Mouse (Mus musculus) MEL (cell line): ENCODE data around the gene Pi16. TPM values are rescaled to one million over a fixed set of nuclear protein-coding genes. Genes with fewer than 3 reads are reported as not detected.

Experiments
- DNase-seq: peaks from one replicate; pipeline ENCODE4 v3.0.0; 2011; ENCODE audit warnings: low read depth, low spot score
- H3K27ac ChIP-seq: 2 replicates; pipeline ENCODE4 v1.5.1; 2012; ENCODE audit warnings: low read depth, mild to moderate bottlenecking, control low read depth, low read length, moderate library complexity; ENCODE audit not compliant: control insufficient read depth
- H3K27me3 ChIP-seq, 2 experiments: fragments of 150-350 bp in 1 of 2; sonication (generic) in 1 of 2; 2 replicates each; pipeline ENCODE4 v1.6.1; 2012; ENCODE audit warnings: low read length in 2 of 2, mild to moderate bottlenecking in 2 of 2, improper control_type of control experiment in 1 of 2, moderate library complexity in 1 of 2; ENCODE audit not compliant: insufficient read depth in 2 of 2, control insufficient read depth in 1 of 2
- H3K36me3 ChIP-seq, 2 experiments: 2 replicates each; pipeline ENCODE4 v1.6.1; 2012 to 2014; ENCODE audit warnings: low read length in 2 of 2, improper control_type of control experiment in 1 of 2, inconsistent platforms in 1 of 2, mild to moderate bottlenecking in 1 of 2; ENCODE audit not compliant: insufficient read depth in 2 of 2, control insufficient read depth in 1 of 2
- H3K4me1 ChIP-seq, 2 experiments: fragments of 150-350 bp in 1 of 2; sonication (generic) in 1 of 2; 2 replicates each; pipeline ENCODE4 v1.6.1; 2012; ENCODE audit warnings: low read length in 2 of 2, improper control_type of control experiment in 1 of 2, mild to moderate bottlenecking in 1 of 2; ENCODE audit not compliant: insufficient read depth in 2 of 2, control insufficient read depth in 1 of 2
- H3K4me3 ChIP-seq, 2 experiments: fragments of 150-350 bp in 1 of 2; sonication (generic) in 1 of 2; 2 replicates each; pipeline ENCODE4 v1.5.1; 2012; ENCODE audit warnings: low read depth in 2 of 2, low read length in 2 of 2, mild to moderate bottlenecking in 2 of 2, moderate library complexity in 2 of 2, control low read depth in 1 of 2, improper control_type of control experiment in 1 of 2; ENCODE audit not compliant: control insufficient read depth in 1 of 2, insufficient read depth in 1 of 2
- H3K79me2 ChIP-seq: 2 replicates; pipeline ENCODE4 v1.6.1; 2012; ENCODE audit warnings: mild to moderate bottlenecking, low read length, moderate library complexity; ENCODE audit not compliant: control insufficient read depth, poor library complexity, insufficient read depth
- H3K9ac ChIP-seq: 2 replicates; pipeline ENCODE4 v1.6.1; 2012; ENCODE audit warnings: low read depth, mild to moderate bottlenecking, control low read depth, low read length, moderate library complexity; ENCODE audit not compliant: control insufficient read depth, poor library complexity, severe bottlenecking
- H3K9me3 ChIP-seq: fragments of 150-350 bp; sonication (generic); replicated peaks from 2 replicates; pipeline ENCODE4 v1.6.1; 2012; ENCODE audit warnings: mild to moderate bottlenecking, low read length, improper control_type of control experiment, moderate library complexity; ENCODE audit not compliant: insufficient read depth
- BHLHE40 ChIP-seq: IDR thresholded peaks from 2 replicates; pipeline ENCODE4 v1.6.1; 2012; ENCODE audit warnings: low read depth, mild to moderate bottlenecking, inconsistent platforms, low read length, improper control_type of control experiment, borderline replicate concordance
- CHD2 ChIP-seq: IDR thresholded peaks from 2 replicates; pipeline ENCODE4 v1.6.1; 2011; ENCODE audit warnings: low read length, improper control_type of control experiment
- E2F4 ChIP-seq: IDR thresholded peaks from 2 replicates; pipeline ENCODE4 v1.6.1; 2011; ENCODE audit warnings: low read depth, low read length, improper control_type of control experiment, borderline replicate concordance
- ELF1 ChIP-seq: IDR thresholded peaks from 2 replicates; pipeline ENCODE4 v1.6.1; 2014; ENCODE audit warnings: low read depth, mild to moderate bottlenecking, inconsistent platforms, low read length, improper control_type of control experiment, moderate library complexity
- EP300 ChIP-seq, 2 experiments: IDR thresholded peaks; 2 replicates each; pipeline ENCODE4 v1.6.1; 2011; ENCODE audit warnings: improper control_type of control experiment in 2 of 2, low read length in 2 of 2, low read depth in 1 of 2, mild to moderate bottlenecking in 1 of 2
- ETS1 ChIP-seq: IDR thresholded peaks from 2 replicates; pipeline ENCODE4 v1.6.1; 2012; ENCODE audit warnings: low read depth, mild to moderate bottlenecking, inconsistent platforms, low read length, improper control_type of control experiment, moderate library complexity
- GABPA ChIP-seq: IDR thresholded peaks from 2 replicates; pipeline ENCODE4 v1.6.1; 2012; ENCODE audit warnings: low read depth, mild to moderate bottlenecking, inconsistent platforms, low read length, improper control_type of control experiment, moderate library complexity
- GATA1 ChIP-seq: IDR thresholded peaks from 2 replicates; pipeline ENCODE4 v1.6.1; 2011; ENCODE audit warnings: low read depth, low read length, improper control_type of control experiment
- HCFC1 ChIP-seq: IDR thresholded peaks from 2 replicates; pipeline ENCODE4 v1.6.1; 2012; ENCODE audit warnings: low read depth, mild to moderate bottlenecking, inconsistent platforms, low read length, improper control_type of control experiment, moderate library complexity
- JUND ChIP-seq: IDR thresholded peaks from 2 replicates; pipeline ENCODE4 v1.6.1; 2011; ENCODE audit warnings: low read depth, mild to moderate bottlenecking, improper control_type of control experiment, low read length
- KAT2A ChIP-seq: conservative IDR thresholded peaks from 2 replicates; pipeline ENCODE4 v1.6.1; 2012; ENCODE audit warnings: low read depth, low read length, improper control_type of control experiment, inconsistent platforms
- MAFK ChIP-seq: IDR thresholded peaks from 2 replicates; pipeline ENCODE4 v1.6.1; 2011; ENCODE audit warnings: low read depth, mild to moderate bottlenecking, low read length, improper control_type of control experiment, borderline replicate concordance
- MAX ChIP-seq: IDR thresholded peaks from 2 replicates; pipeline ENCODE4 v1.6.1; 2011; ENCODE audit warnings: low read length, improper control_type of control experiment
- MAZ ChIP-seq: IDR thresholded peaks from 2 replicates; pipeline ENCODE4 v1.6.1; 2012; ENCODE audit warnings: low read depth, mild to moderate bottlenecking, inconsistent platforms, low read length, improper control_type of control experiment
- MEF2A ChIP-seq: IDR thresholded peaks from 2 replicates; pipeline ENCODE4 v1.6.1; 2014; ENCODE audit warnings: low read depth, mild to moderate bottlenecking, inconsistent platforms, low read length, improper control_type of control experiment; ENCODE audit not compliant: poor library complexity, insufficient replicate concordance, severe bottlenecking; ENCODE audit errors: extremely low read depth
- MYC ChIP-seq: IDR thresholded peaks from 2 replicates; pipeline ENCODE4 v1.6.1; 2011; ENCODE audit warnings: low read depth, mild to moderate bottlenecking, low read length, improper control_type of control experiment, moderate library complexity
- NELFE ChIP-seq: IDR thresholded peaks from 2 replicates; pipeline ENCODE4 v1.6.1; 2011; ENCODE audit warnings: low read depth, low read length, improper control_type of control experiment
- NRF1 ChIP-seq: IDR thresholded peaks from 2 replicates; pipeline ENCODE4 v1.6.1; 2014; ENCODE audit warnings: low read depth, mild to moderate bottlenecking, inconsistent platforms, low read length, improper control_type of control experiment, moderate library complexity; ENCODE audit not compliant: poor library complexity, insufficient read depth, severe bottlenecking
- POLR2A ChIP-seq, 2 experiments: IDR thresholded peaks; 2 replicates each; pipeline ENCODE4 v1.6.1; 2011 to 2012; ENCODE audit warnings: low read length in 2 of 2, mild to moderate bottlenecking in 2 of 2, control low read depth in 1 of 2, improper control_type of control experiment in 1 of 2, low read depth in 1 of 2, moderate library complexity in 1 of 2; ENCODE audit not compliant: control insufficient read depth in 1 of 2, insufficient read depth in 1 of 2, poor library complexity in 1 of 2
- POLR2AphosphoS2 ChIP-seq: IDR thresholded peaks from 2 replicates; pipeline ENCODE4 v1.6.1; 2011; ENCODE audit warnings: low read length, improper control_type of control experiment
- POLR2AphosphoS5 ChIP-seq: IDR thresholded peaks from 2 replicates; pipeline ENCODE4 v1.6.1; 2012; ENCODE audit warnings: low read depth, borderline replicate concordance, mild to moderate bottlenecking, inconsistent platforms, low read length, moderate library complexity, mixed read lengths
- RAD21 ChIP-seq: IDR thresholded peaks from 2 replicates; pipeline ENCODE4 v1.6.1; 2011; ENCODE audit warnings: mild to moderate bottlenecking, low read depth, low read length, improper control_type of control experiment
- RCOR1 ChIP-seq: IDR thresholded peaks from 2 replicates; pipeline ENCODE4 v1.6.1; 2012; ENCODE audit warnings: low read depth, mild to moderate bottlenecking, inconsistent platforms, low read length, improper control_type of control experiment
- SIN3A ChIP-seq: IDR thresholded peaks from 2 replicates; pipeline ENCODE4 v1.6.1; 2012; ENCODE audit warnings: low read length, improper control_type of control experiment, inconsistent platforms
- SMC3 ChIP-seq: IDR thresholded peaks from 2 replicates; pipeline ENCODE4 v1.6.1; 2011; ENCODE audit warnings: low read depth, low read length, improper control_type of control experiment
- TAL1 ChIP-seq: IDR thresholded peaks from 2 replicates; pipeline ENCODE4 v1.6.1; 2012; ENCODE audit warnings: mild to moderate bottlenecking, inconsistent platforms, low read length, moderate library complexity, mixed read lengths
- TCF12 ChIP-seq: IDR thresholded peaks from 2 replicates; pipeline ENCODE4 v1.6.1; 2014; ENCODE audit warnings: low read depth, mild to moderate bottlenecking, inconsistent platforms, low read length, improper control_type of control experiment, moderate library complexity
- UBTF ChIP-seq: IDR thresholded peaks from 2 replicates; pipeline ENCODE4 v1.6.1; 2012; ENCODE audit warnings: low read depth, mild to moderate bottlenecking, inconsistent platforms, low read length, improper control_type of control experiment, moderate library complexity, borderline replicate concordance; ENCODE audit not compliant: insufficient read depth
- USF1 ChIP-seq: IDR thresholded peaks from 2 replicates; pipeline ENCODE4 v1.6.1; 2014; ENCODE audit warnings: low read depth, mild to moderate bottlenecking, inconsistent platforms, low read length, improper control_type of control experiment, moderate library complexity
- USF2 ChIP-seq, 2 experiments: IDR thresholded peaks; 2 replicates each; pipeline ENCODE4 v1.6.1; 2011 to 2012; ENCODE audit warnings: improper control_type of control experiment in 2 of 2, low read length in 2 of 2, borderline replicate concordance in 1 of 2, inconsistent platforms in 1 of 2, low read depth in 1 of 2, mild to moderate bottlenecking in 1 of 2; ENCODE audit not compliant: insufficient read depth in 1 of 2
- ZC3H11A ChIP-seq: IDR thresholded peaks from 2 replicates; pipeline ENCODE4 v1.6.1; 2012; ENCODE audit warnings: low read depth, mild to moderate bottlenecking, inconsistent platforms, low read length, improper control_type of control experiment
- ZKSCAN1 ChIP-seq: IDR thresholded peaks from 2 replicates; pipeline ENCODE4 v1.6.1; 2012; ENCODE audit warnings: low read depth, mild to moderate bottlenecking, inconsistent platforms, low read length, improper control_type of control experiment, moderate library complexity
- ZNF384 ChIP-seq: IDR thresholded peaks from 2 replicates; pipeline ENCODE4 v1.6.1; 2012; ENCODE audit warnings: low read depth, mild to moderate bottlenecking, inconsistent platforms, low read length, improper control_type of control experiment
- polyA plus RNA-seq, 2 experiments: library from polyadenylated mRNA; stranded (reverse) in 1 of 2; unstranded in 1 of 2; fragments of >175 nt in 1 of 2; fragments of >200 nt in 1 of 2; gene quantifications; 2 replicates each; pipeline versions ENCODE4 v1.2.1 to v1.2.4; 2012; ENCODE audit warnings: low replicate concordance in 2 of 2, low read depth in 1 of 2; ENCODE audit not compliant: insufficient read length in 2 of 2, insufficient read depth in 1 of 2, missing spikeins in 1 of 2
- total RNA-seq: library from RNA; depleted of rRNA; stranded (reverse); fragments of 300-350 nt; gene quantifications from 2 replicates; pipeline ENCODE4 v1.2.3, GENCODE M21; 2012

The Pi16 gene
- total and polyA plus RNA-seq, 3 experiments, result 0.08 to 0.42 TPM; not detected in 1

DNA sequence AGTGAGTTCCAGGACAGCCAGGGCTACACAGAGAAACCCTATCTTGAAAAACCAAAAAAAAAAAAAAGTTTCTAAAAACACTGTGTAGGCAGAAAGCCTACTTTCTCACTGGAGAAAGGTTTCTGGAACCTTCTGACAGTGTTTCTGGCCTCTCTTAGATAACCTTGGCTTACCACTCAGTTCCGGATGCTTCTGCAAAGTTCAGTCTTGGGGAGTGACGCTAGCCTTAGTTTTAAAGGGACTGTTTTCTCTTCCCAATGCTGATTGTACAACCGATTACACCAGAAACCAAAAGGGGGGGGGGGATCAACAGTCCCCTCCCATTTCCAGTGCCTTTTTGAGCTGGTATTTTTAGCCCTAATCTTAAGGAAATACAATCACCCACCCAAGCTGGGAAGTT is 6.1 kb downstream of the Pi16 start:
- Histone ChIP-seq H3K4me3 (no peak overlapping the region), H3K27ac (peak overlapping the region; percentile 26), H3K4me1 (peaks cover 7 to 28% of the 10 kb centered on the region in 2 experiments; a peak in 3 of 4 replicates), H3K9ac (no peak overlapping the region), H3K27me3 (no peaks in the 10 kb centered on the region)
- TF ChIP-seq TCF12 (peak; percentile 68), MYC (no peak), SMC3 (no peak), NRF1 (no peak), RCOR1 (no peak), ZKSCAN1 (no peak), POLR2AphosphoS2 (no peak), MAZ (no peak), EP300 (IDR thresholded peaks at IDR 0.05; ENCODE audit: low read depth in 1 of 2, low read length in 2 of 2) (peak; percentile 51 to 61; a peak in 3 of 4 replicates), CHD2 (no peak), ZC3H11A (no peak), POLR2A (IDR thresholded peaks at IDR 0.05; ENCODE audit: control insufficient read depth in 1 of 2, insufficient read depth in 1 of 2, low read depth in 1 of 2, low read length in 2 of 2, poor library complexity in 1 of 2) (no peak), MEF2A (peak; percentile 69; the same call in 1 of the 2 replicates), UBTF (no peak), POLR2AphosphoS5 (no peak), USF2 (IDR thresholded peaks at IDR 0.05; ENCODE audit: borderline replicate concordance in 1 of 2, insufficient read depth in 1 of 2, low read depth in 1 of 2, low read length in 2 of 2) (no peak), TAL1 (peak; percentile 33), KAT2A (no peak), HCFC1 (no peak), USF1 (no peak), MAFK (no peak), JUND (no peak), NELFE (no peak), SIN3A (no peak), GABPA (no peak), E2F4 (no peak), MAX (no peak), ELF1 (no peak), GATA1 (peak; percentile 67), ZNF384 (peak; percentile 93), RAD21 (no peak), ETS1 (peak; percentile 55), BHLHE40 (no peak)
- TF ChIP-seq, all 39 proteins: peak for 7
- Histone ChIP-seq H3K36me3 (peaks cover 0 to 23% of the 10 kb centered on the region in 2 experiments; a peak in 2 of 4 replicates), H3K9me3 (no peaks in the 10 kb centered on the region), H3K79me2 (no peaks in the 10 kb centered on the region)
- peak; percentile 80 for DNase-seq
